Mouse (Mus musculus): Measurements from ENCODE around the gene Cass4. TPM values are rescaled to one million over a fixed set of nuclear protein-coding genes. Genes with fewer than 3 reads are reported as not detected.

Cass4 gene
- 5.6 TPM for polyA plus RNA-seq (2017; shearing (Covaris generic))

GRCm38 (mm10) chr2:172393391-172394051, at the start of gene Cass4:
Cass4 (plus strand) TSS chr2:172393794.

GRCm38 (mm10) chr2:172345258-172345738, 48.3 kb upstream of the Cass4 start, which contains the start of gene Fam210b:
Fam210b (plus strand) TSS chr2:172345565.

DNA sequence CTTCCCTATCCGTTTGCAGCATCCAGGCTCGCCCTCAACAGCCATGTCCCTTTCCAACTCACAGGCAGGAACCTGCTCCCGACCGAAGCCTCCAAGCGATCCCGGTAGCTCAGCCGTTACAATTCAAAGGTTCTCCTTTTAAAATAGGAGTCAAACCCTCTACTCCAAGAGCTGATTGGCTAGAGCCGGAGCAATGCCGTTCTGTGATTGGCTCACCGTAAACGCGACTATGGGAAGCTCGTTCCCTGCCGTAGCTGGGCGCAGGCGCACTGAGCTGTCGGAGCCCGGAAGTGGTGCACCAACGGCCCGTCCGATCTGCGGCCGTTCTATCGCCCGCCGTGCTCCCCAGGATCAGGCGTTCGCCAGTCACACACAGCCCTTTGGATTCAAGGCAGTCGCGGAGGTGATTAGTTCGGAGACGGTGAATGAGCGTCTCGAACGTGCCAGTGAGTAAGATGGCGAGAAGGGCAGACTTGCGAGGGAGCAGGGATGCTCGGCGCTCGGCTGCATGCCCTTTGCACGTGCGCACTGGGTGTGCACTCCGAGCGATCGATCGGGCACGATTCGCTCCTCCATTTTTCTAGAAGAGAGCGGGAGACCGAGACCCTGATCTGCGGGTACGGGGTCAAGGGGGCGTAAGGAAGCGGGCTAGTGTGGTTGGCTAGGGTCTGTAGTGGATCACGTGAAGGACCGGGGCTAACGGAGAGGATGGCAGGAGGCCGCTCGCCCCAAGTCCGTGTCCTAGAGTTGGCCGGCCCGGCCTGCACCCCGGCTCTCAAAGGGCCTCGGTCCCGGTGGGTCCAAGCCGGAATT, 23.0 kb upstream of the Cass4 start, which contains the start of the genes Aurka and Cstf1:
Gene Aurka, minus strand, starts transcription at position 125 of the 813 bp plus-strand sequence.
Gene Cstf1, plus strand, starts transcription at position 271 of the 813 bp plus-strand sequence.

DNA sequence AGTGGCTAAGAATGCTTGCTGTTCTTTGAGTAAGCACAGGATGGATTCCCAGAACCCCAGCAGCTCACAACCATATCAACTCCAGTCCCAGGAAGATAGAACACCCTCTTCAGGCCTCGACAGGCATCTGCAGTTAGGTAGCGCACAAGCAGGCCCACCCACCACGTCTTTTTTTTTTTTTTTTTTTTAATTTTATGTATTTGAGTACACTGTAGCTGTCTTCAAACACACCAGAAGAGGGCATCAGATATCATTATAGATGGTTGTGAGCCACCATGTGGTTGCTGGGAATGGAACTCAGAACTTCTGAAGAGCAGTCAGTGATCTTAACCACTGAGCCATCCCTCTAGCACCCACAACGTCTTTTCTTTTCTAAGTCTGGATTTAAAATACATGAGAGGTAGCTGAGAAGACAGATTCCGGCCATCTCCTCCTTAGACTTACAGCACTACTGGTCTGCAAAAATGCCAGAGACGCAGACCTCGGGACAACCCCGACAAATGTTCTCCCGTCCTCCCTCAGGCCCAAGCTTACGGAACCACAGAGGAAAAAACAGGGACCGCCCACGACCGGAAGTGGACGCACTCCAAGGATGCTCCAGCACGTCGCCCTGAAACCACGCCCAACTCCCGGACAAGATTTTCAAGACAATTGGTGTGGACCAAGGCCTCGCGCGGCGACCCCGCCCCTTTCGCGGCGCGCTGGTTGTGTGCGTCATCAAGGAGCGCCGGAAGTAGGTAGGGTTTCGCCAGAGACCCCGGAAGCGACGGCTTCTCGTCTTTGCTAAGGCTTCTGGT, 46.4 kb downstream of the Cass4 start, which contains the start of gene Rtf2:
Gene Rtf2, plus strand, starts transcription at position 714 of the 797 bp plus-strand sequence.

DNA sequence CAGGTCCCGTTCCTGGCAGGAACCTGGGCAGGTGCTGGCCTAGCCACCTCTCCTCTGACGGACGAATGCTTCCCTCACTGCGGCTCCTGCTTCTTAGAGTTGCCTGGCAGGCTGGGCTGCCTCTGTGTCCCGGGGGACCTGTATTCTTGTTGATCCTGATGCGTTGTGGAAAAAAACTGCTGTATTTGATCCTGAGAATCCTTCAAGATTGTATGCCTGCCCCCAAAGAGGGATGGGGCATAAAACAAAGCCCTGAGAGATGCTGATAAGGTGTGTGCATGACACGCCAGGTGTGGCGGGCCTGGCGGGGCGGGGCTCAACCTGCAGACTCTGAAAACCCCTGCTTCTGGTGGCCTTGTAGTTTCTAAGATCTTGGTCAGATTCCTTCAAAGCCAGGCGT, 64.9 kb downstream of the Cass4 start, which contains the start of gene Gcnt7:
Gene Gcnt7, minus strand, starts transcription at position 101 of the 400 bp plus-strand sequence.

GRCm38 (mm10) chr2:172472318-172472717, 78.7 kb downstream of the Cass4 start, which contains the start of gene Fam209:
Fam209 (plus strand) TSS chr2:172472520.

Other genes with a start within 250 kb of the Cass4 start
- not detected for gene Mc3r, start 145.3 kb upstream of the Cass4 start, polyA plus RNA-seq (2017; shearing (Covaris generic))
- gene Fam210b, start 48.2 kb upstream of the Cass4 start, polyA plus RNA-seq (2017; shearing (Covaris generic)) = 19.9 TPM
- 8.1 TPM for gene Aurka, start 23.3 kb upstream of the Cass4 start, polyA plus RNA-seq (2017; shearing (Covaris generic))
- 38.7 TPM for gene Cstf1, start 23.1 kb upstream of the Cass4 start, polyA plus RNA-seq (2017; shearing (Covaris generic))
- 154 TPM for gene Rtf2, start 46.8 kb downstream of the Cass4 start, polyA plus RNA-seq (2017; shearing (Covaris generic))
- gene Gcnt7, start 64.8 kb downstream of the Cass4 start, polyA plus RNA-seq (2017; shearing (Covaris generic)) = 6.1 TPM
- 0.82 TPM for gene Fam209, start 78.7 kb downstream of the Cass4 start, polyA plus RNA-seq (2017; shearing (Covaris generic))
- gene Tfap2c, start 155.8 kb downstream of the Cass4 start, polyA plus RNA-seq (2017; shearing (Covaris generic)) = not detected